Mouse (Mus musculus) midbrain, embryonic 16.5 days (tissue): ENCODE measurements around the gene Tap2. TPM values are rescaled to one million over a fixed set of nuclear protein-coding genes. Genes with fewer than 3 reads are reported as not detected.
A peak's percentile ranks its signal among the peaks of the same experiment; 100 is the strongest.

Experiments
- ATAC-seq: fragments of 200-750 bp; cut with Nextera tagmentation; 2 replicates; pipeline ENCODE4 v1.8.0; 2017; ENCODE audit warnings: moderate TSS enrichment
- H3K27ac ChIP-seq: fragments of 300-500 bp; sonication (generic); 2 replicates; pipeline ENCODE4 v1.5.1; 2014; ENCODE audit warnings: mild to moderate bottlenecking, low read length, mixed read lengths
- H3K27me3 ChIP-seq: fragments of 300-500 bp; sonication (generic); 2 replicates; pipeline ENCODE4 v1.6.1; 2014; ENCODE audit warnings: low read depth, low read length, mixed read lengths; ENCODE audit not compliant: control insufficient read depth, insufficient read depth
- H3K36me3 ChIP-seq: fragments of 300-500 bp; sonication (generic); 2 replicates; pipeline ENCODE4 v1.6.1; 2014; ENCODE audit warnings: mild to moderate bottlenecking, low read length, moderate library complexity, mixed read lengths; ENCODE audit not compliant: control insufficient read depth, insufficient read depth
- H3K4me1 ChIP-seq: fragments of 300-500 bp; sonication (generic); 2 replicates; pipeline ENCODE4 v1.6.1; 2014; ENCODE audit warnings: mild to moderate bottlenecking, low read length, mixed read lengths; ENCODE audit not compliant: control insufficient read depth, insufficient read depth
- H3K4me2 ChIP-seq: fragments of 300-500 bp; sonication (generic); 2 replicates; pipeline ENCODE4 v1.6.1; 2014; ENCODE audit warnings: mild to moderate bottlenecking, low read length, mixed read lengths
- H3K4me3 ChIP-seq: fragments of 300-500 bp; sonication (generic); 2 replicates; pipeline ENCODE4 v1.5.1; 2014; ENCODE audit warnings: low read depth, mild to moderate bottlenecking, low read length, moderate library complexity, mixed read lengths
- H3K9ac ChIP-seq: fragments of 300-500 bp; sonication (generic); 2 replicates; pipeline ENCODE4 v1.6.1; 2014; ENCODE audit warnings: low read depth, low read length, mixed read lengths
- H3K9me3 ChIP-seq: fragments of 300-500 bp; sonication (generic); replicated peaks from 2 replicates; pipeline ENCODE4 v1.6.1; 2014; ENCODE audit warnings: mild to moderate bottlenecking, low read length, mixed read lengths; ENCODE audit not compliant: control insufficient read depth, poor library complexity, severe bottlenecking
- WGBS: fragments of 180-500 bp; shearing (Covaris S2); extraction: QIAGEN DNeasy Blood & Tissue Kit; methylation state at CpG from one replicate; pipeline ENCODE4 v1.1.7; 2014; 5-methylcytosine and 5-hydroxymethylcytosine counted together
- polyA plus RNA-seq: library from polyadenylated mRNA; unstranded; fragments of >200 nt; fragmentation: Nextera tagmentation; extraction: Ambion mirVana; gene quantifications from 2 replicates; pipeline ENCODE4 v1.2.1, GENCODE M21; 2015

Gene Tap2
- polyA plus RNA-seq: 1.5 and 2.3 TPM in 2 replicates

DNA sequence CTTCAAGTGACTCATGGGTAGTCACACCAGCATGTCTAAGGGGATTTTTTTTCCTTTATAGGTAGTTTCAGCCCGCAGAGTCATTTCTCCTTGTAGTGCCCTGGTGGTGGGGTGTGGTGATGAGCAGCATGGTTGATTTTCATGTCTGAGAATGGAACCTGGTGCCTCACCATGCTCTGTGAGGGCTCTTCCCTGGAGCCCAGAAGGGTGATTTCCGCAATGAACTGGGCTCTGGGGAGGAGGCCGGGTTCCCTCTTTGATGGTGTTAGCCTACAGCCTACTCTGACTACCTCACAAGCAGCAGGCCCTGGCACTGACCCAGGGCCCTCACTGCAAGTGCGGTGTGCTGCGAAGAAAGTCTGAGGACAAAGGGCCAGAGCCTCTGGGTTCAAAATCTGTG is at the start of gene Tap2:
Gene Tap2, plus strand, starts transcription at position 84 of the 400 bp plus-strand sequence.
- H3K9ac ChIP-seq: peak within 1 kb of the TSS; percentile 59
- 62% methylated on average over 5 of the region's 5 CpGs for WGBS
- H3K4me1 ChIP-seq: peaks cover 4% of the 10 kb centered on the region
- H3K9me3 ChIP-seq: no peaks in the 10 kb centered on the region
- H3K27me3 ChIP-seq: peaks cover 28% of the 10 kb centered on the region
- H3K4me3 ChIP-seq: peak within 1 kb of the TSS; percentile 47
- H3K36me3 ChIP-seq: no peaks in the 10 kb centered on the region
- H3K27ac ChIP-seq: no peak within 1 kb of the TSS
- H3K4me2 ChIP-seq: peak within 1 kb of the TSS; percentile 72
- ATAC-seq: no peak

DNA sequence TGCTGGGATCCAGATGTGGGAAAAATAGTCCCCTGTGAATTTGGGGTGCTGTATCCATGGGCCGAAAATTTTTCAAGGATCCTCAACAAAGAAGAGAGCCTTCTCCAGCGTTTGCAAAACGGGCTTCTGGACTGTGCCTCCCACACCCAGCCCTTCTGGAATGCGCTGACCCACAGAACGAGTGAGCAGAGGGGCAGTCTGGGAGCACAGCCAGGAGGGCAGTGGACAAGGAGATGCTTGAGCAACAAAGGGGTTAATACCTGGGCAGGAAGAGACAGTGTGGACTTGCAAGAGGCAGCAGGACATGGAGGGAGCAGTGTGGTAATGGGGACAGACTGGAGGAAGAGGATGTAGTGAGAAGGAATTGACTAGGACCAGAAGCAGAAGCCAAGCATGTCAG is 47.8 kb upstream of the Tap2 start:
- 54% methylated on average over 5 of the region's 5 CpGs for WGBS
- H3K9ac ChIP-seq: no peak overlapping the region
- no peaks in the 10 kb centered on the region for H3K27me3 ChIP-seq
- no peaks in the 10 kb centered on the region for H3K4me1 ChIP-seq
- H3K36me3 ChIP-seq: no peaks in the 10 kb centered on the region
- ATAC-seq: no peak
- no peaks in the 10 kb centered on the region for H3K9me3 ChIP-seq
- no peak overlapping the region for H3K4me3 ChIP-seq
- H3K4me2 ChIP-seq: no peak overlapping the region
- H3K27ac ChIP-seq: no peak overlapping the region

DNA sequence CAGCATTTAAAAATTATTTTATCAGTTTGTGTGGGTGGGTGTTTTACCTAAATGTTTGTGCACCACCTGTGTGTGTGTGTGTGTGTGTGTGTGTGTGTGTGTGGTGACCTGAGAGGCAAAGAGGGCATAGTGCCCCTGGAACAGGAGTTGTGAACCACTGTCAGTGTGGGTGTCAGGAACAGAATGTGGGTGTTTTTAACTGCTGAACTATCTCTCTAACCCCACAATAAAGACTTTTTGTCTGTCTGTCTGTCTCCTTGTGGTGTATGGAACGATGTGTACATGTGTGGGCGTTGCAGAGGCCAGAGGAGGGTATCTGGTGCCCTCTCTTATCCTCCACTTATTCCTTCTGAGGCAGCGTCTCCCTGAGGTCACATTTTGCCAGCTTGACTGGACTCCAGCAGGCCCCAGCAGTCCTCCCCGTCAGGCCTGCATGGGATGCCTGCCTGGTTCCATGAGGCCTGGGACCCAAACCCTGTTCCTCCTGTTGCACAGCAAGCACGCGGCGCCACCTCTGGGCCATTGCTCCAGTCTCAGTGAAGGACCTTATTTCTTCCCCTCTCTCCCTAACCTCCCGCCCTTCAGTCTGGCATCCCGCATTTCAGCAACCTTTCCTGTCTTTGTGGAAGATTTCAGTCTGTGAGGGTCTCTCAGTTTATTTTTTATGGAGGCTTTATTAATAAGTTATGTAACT is 39.0 kb upstream of the Tap2 start:
- no peak overlapping the region for H3K4me2 ChIP-seq
- WGBS: 45% methylated on average over 9 of the region's 9 CpGs
- ATAC-seq: no peak
- no peak overlapping the region for H3K9ac ChIP-seq
- H3K27me3 ChIP-seq: no peaks in the 10 kb centered on the region
- no peak overlapping the region for H3K27ac ChIP-seq
- no peak overlapping the region for H3K4me3 ChIP-seq
- H3K4me1 ChIP-seq: no peaks in the 10 kb centered on the region
- no peaks in the 10 kb centered on the region; the same call in 1 of the 2 replicates for H3K9me3 ChIP-seq
- H3K36me3 ChIP-seq: no peaks in the 10 kb centered on the region

DNA sequence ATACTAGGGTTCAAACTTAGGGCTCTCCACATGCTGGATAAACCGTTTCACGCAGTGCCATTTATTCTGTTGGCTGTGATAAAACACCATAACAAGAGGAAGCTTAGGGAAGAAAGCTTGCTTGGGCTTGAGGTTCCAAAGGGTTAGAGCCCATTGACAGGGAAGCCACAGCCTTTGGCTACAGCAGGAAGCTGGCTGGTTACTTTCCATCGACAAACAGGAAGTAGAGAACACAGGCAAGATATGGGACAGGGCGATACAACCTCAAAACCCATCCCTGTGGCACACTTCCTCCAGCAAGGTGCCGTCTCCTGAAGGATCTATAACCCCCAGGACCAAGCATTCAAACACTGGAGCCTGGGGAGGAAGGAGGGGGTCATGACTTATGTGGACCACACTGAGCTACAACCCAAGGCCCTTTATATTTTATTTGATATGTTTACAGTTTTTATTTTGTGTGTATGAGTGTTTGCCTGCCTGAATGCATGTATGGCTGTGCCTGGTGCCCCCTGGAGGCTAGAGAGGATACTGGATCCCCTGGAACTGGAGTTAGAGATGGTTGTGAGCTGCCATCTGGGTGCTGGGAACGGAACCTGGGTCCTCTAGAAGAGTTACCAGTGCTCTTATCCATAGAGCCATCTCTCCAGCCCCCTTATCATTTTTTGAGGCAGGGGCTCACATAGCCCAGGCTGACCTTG is 38.1 kb upstream of the Tap2 start:
- no peak overlapping the region for H3K4me3 ChIP-seq
- H3K9ac ChIP-seq: no peak overlapping the region
- no peaks in the 10 kb centered on the region for H3K27me3 ChIP-seq
- H3K4me1 ChIP-seq: no peaks in the 10 kb centered on the region
- WGBS: 94% methylated on average over 6 of the region's 6 CpGs
- no peaks in the 10 kb centered on the region for H3K36me3 ChIP-seq
- no peak overlapping the region for H3K27ac ChIP-seq
- ATAC-seq: no peak
- no peak overlapping the region for H3K4me2 ChIP-seq
- no peaks in the 10 kb centered on the region; the same call in 1 of the 2 replicates for H3K9me3 ChIP-seq

DNA sequence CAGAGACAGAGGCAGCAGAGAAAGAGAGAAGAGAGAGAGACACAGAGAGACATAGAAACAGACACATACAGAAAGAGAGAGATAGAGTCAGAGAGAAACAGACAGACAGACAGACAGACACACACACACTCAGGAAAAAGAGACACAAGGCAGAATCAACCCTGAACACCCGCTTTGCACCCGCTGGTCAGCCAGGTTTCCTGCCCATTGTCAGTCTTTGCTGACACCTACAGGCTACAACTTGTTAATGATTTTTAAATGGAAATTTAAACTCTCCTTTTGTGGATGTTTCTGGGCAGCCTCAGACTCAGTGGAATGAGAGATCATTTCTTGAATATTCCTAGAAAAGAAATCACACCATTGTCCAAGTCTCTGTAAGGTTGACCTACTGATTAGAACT is 34.0 kb upstream of the Tap2 start:
- Histone ChIP-seq H3K27me3 (no peaks in the 10 kb centered on the region), H3K9ac (no peak overlapping the region), H3K36me3 (no peaks in the 10 kb centered on the region), H3K9me3 (no peaks in the 10 kb centered on the region; the same call in 1 of the 2 replicates), H3K27ac (no peak overlapping the region), H3K4me1 (no peaks in the 10 kb centered on the region), H3K4me2 (no peak overlapping the region), H3K4me3 (no peak overlapping the region)
- no peak for ATAC-seq
- 0% methylated on average over 2 of the region's 2 CpGs for WGBS

DNA sequence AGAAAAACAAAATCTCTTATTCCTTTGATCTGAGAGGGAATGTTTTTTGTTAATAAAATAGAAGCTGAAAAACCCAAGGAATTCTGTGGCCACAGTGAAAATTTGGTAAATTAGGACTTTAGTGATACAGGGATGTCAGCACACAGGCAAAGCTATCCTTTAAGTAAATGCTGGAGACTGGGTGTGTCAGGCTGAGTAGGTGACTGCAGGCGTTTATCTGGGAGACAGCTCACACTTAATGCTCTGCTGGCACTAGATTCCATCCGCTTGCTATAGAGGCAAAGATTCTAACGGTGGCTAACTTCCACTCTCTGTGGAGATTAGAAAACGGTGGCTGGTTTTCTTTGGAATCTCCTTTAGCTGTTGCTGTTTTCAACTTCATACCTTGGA is 32.8 kb upstream of the Tap2 start:
- Histone ChIP-seq H3K4me1 (no peaks in the 10 kb centered on the region), H3K9ac (no peak overlapping the region)
- WGBS: 27% methylated on average over 4 of the region's 4 CpGs

DNA sequence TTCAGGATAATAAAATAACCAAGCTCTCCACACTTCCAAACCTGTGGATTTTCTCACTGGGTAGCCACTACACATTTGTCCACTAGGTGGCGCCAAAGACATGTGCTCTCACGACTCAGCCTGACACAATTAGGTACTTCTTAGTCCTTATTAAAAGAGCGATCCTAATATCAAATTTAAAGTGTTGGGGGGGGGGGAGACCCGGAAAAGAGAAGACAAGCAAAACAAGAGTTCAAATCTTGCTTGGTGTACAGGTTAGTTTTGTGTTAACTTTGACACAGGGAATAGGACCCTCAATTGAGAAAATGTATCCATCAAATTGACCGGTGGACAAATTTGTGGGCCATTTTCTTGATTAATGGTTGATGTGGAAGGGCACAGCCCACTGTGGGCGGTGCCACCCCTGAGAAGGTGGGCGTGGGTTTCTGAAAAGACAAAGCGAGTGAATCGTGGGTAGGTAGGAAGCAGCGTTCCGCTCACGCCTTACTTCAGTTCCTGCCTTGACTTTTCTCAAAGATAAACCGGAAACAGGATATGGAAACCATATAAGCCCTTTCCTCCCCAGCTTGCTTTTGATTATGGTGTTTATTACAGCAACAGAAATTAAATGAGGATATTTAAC is 32.3 kb upstream of the Tap2 start:
- 44% methylated on average over 13 of the region's 13 CpGs for WGBS
- no peak for ATAC-seq

More for the DNA sequence above, 32.8 kb upstream of the Tap2 start:
- H3K4me2 ChIP-seq: no peak overlapping the region
- H3K27ac ChIP-seq: no peak overlapping the region
- H3K36me3 ChIP-seq: no peaks in the 10 kb centered on the region
- H3K9me3 ChIP-seq: no peaks in the 10 kb centered on the region; the same call in 1 of the 2 replicates
- H3K27me3 ChIP-seq: no peaks in the 10 kb centered on the region
- no peak overlapping the region for H3K4me3 ChIP-seq
- ATAC-seq: no peak

DNA sequence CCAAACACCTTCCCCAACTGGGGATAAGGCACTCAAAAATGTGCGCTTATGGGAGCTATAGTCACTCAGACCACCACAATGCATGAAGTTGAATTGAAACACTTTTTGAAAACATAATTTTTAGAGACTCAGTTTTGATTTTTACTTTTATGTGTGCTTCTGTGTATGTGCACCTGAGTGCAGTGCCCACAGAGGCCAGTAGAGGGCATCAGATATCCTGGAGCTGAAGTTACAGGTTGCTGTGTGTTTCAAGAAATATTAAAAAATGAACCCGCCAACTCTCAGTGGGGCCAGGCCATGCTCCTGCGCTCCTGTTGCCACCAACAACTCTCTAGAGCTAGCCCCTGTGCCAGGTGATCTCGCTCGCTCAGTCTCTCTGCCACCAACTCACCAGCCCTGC is 30.8 kb upstream of the Tap2 start:
- Histone ChIP-seq H3K4me3 (no peak overlapping the region), H3K9me3 (peaks cover 5% of the 10 kb centered on the region; the same call in 1 of the 2 replicates), H3K9ac (no peak overlapping the region), H3K4me2 (no peak overlapping the region), H3K36me3 (no peaks in the 10 kb centered on the region), H3K4me1 (no peaks in the 10 kb centered on the region), H3K27ac (no peak overlapping the region), H3K27me3 (no peaks in the 10 kb centered on the region)
- ATAC-seq: no peak
- 94% methylated on average over 5 of the region's 5 CpGs for WGBS

More for the DNA sequence above, 32.3 kb upstream of the Tap2 start:
- Histone ChIP-seq H3K27ac (no peak overlapping the region), H3K4me2 (no peak overlapping the region), H3K4me1 (no peaks in the 10 kb centered on the region), H3K4me3 (no peak overlapping the region), H3K27me3 (no peaks in the 10 kb centered on the region), H3K36me3 (no peaks in the 10 kb centered on the region), H3K9ac (no peak overlapping the region), H3K9me3 (no peaks in the 10 kb centered on the region)

DNA sequence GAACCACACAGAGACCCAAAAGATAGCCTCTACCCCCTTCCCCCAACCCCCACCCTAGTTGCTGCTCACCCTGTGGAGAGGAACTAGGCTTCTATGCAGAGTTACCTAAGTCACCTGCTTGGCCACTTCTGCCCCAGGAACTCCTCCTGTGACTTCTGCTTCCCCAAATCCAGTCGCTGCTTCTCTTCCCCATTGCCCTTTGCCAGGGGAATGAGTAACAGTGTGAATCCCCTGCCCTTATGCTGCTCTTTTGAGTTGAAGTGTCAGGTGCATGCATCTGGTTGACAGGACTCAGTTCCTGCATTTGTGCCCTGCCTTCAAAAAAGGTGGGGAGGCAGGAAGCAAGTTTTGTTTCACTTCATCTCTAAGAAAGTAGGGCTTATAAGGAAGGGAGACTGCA is 29.3 kb upstream of the Tap2 start:
- no peak overlapping the region for H3K9ac ChIP-seq
- H3K4me1 ChIP-seq: no peaks in the 10 kb centered on the region
- WGBS: 70% methylated on average over 1 of the region's 1 CpGs
- peaks cover 5% of the 10 kb centered on the region; the same call in 1 of the 2 replicates for H3K9me3 ChIP-seq
- H3K27me3 ChIP-seq: no peaks in the 10 kb centered on the region
- no peaks in the 10 kb centered on the region for H3K36me3 ChIP-seq
- no peak overlapping the region for H3K4me2 ChIP-seq
- H3K27ac ChIP-seq: no peak overlapping the region
- ATAC-seq: no peak
- H3K4me3 ChIP-seq: no peak overlapping the region
